Mouse (Mus musculus) natural killer cell, adult 2 months (primary cell): ENCODE results near the gene Fam189a1.

ENCODE experiments used
- DNase-seq, 2 experiments: peaks; one replicate each; pipeline ENCODE4 v3.0.0; 2022; ENCODE audit warnings: low spot score in 2 of 2

Fam189a1 gene

GRCm38 (mm10) chr7:64830214-64830995, 326.0 kb downstream of the Fam189a1 start:
- DNase-seq, result no peak

- DNase-seq, result no peak
These were observed 335.3 kb downstream of the Fam189a1 start for GRCm38 (mm10) chr7:64821081-64821480.

DNA sequence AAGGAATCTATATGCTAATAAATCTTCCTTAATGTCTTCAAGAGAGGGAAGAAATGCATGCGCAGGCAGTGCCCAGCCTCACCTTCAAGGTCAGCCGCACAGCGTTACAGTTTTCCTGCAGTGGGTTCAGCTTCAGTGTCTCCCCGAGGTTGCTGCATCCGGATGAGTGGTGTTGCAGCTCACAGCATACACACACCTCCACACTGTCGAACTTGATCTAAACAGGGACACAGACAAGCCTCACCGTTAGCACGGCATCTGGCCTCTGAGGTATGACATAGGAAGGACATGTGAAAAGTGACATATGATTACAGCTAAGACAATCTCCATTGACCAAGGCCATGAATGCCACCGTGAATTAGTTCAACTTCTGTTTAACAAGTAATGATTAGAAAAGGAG, 336.7 kb downstream of the Fam189a1 start:
- no peak for DNase-seq

- no peak for DNase-seq
These were observed 347.5 kb downstream of the Fam189a1 start for GRCm38 (mm10) chr7:64808876-64809275.

DNA sequence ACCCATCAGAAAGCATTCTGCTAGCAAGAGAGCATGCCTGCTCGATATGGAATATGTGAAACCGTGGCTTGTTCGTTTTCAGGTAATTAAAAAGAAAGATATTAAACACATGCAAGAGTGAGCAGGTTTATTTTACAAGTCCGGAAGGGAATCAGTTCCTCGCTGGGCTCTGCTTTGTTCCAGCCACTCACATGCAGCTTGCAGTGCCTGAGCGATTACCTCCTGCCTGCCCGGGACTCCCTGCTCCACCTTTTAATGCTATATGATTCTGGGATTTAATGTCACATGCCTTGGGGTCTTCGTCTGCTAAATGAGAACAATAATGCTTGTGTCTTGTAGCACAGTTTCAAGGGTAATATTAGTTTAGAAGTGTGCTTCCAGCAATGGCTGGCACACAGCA, 351.3 kb downstream of the Fam189a1 start:
- DNase-seq, result no peak

- DNase-seq, result no peak
These were observed 360.8 kb downstream of the Fam189a1 start for GRCm38 (mm10) chr7:64795554-64795953.

GRCm38 (mm10) chr7:64792031-64792430, 364.3 kb downstream of the Fam189a1 start:
- DNase-seq, result no peak

- no peak for DNase-seq
These were observed 365.2 kb downstream of the Fam189a1 start for GRCm38 (mm10) chr7:64791145-64791544.

DNA sequence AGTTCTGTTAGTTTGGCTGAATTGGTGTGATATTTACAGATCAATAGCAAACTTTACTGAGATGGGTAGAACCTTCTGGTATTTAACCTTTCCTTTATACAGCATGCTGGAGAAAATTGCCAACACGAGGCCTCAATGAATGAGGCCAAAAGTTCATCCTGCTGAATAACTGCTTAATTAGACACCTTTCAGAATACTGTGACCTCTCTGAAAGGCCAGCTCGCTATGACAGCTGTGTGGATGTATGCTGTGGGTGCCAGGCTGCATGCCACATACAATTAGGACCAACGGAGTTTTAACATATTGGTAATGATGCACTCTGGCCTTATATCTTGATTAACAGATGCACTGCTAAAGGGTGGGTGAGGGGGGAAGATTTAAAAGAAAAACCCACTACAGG, 371.3 kb downstream of the Fam189a1 start:
- no peak for DNase-seq

DNA sequence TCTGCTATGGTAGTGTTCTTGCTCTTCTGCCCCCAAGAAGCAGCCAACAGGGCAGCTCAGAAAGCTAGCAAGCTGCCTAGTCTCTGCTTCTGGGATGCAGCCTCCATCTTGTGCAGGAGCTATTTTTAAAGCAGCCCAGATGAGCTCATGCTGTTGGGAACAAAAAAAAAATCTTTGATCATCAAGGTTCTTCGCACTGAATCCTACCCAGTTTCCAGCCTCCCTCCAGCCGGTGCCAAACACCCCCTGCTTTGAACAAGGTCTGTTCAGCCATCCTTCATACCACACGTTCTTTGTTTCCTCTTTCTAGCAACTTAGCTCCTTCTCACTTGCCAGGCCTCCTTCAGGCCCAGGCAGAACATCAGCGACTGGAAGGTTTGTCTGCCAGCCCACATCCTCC, 376.9 kb downstream of the Fam189a1 start:
- DNase-seq, result no peak

GRCm38 (mm10) chr7:64776708-64777489, 379.5 kb downstream of the Fam189a1 start:
- DNase-seq, result no peak

- no peak for DNase-seq
These were observed 382.9 kb downstream of the Fam189a1 start for GRCm38 (mm10) chr7:64773465-64773864.

DNA sequence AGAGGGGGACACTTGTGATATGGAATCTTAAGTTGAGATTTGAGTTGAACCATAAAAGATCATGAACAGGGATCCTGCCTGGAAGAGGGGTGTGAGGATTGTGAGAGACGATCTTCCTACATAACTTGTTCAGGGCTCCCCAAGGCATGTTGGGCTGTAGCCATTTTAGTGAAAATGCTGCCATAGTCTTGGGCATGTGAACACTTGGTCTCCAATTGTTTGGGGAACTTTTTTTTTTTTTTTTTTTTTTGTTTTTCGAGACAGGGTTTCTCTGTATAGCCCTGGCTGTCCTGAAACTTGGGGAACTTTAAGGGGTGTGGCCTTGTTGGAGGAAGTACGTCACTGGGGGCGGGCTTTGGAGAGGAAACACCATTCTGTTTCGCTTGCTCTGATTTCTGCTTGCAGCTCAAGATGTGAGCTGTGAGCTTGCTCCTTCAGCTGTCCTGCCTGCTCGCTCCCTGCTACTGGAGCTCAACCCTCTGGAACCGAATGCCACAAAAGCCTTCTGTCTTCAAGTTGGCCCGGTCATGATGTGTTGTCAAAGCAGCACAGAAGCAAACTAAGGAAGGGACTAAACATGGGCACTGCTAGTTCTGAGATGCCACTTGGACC, 385.5 kb downstream of the Fam189a1 start:
- DNase-seq, result no peak

GRCm38 (mm10) chr7:64769768-64770167, 386.6 kb downstream of the Fam189a1 start:
- DNase-seq, result no peak

GRCm38 (mm10) chr7:64765595-64765994, 390.8 kb downstream of the Fam189a1 start:
- no peak for DNase-seq

DNA sequence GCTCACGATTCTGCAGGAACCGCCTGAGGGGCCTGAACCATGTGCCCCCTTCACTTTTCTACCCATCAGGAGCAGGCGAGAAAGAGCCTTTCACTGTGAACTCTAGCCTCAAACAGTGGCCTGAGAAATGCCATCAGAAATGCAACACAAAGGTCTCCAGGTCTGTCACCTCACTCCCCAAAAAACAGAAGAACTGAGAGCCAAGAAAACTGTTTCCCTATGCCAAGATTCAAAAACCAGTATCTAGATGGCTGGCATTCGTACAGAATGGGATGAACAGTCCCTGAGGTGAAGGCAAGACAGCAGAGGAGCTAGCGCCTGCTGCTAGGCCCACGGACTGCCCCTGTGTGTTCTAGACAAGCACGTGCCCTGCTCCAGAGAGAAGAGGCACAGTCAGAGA, 401.2 kb downstream of the Fam189a1 start:
- DNase-seq, result no peak

GRCm38 (mm10) chr7:64754161-64754560, 402.2 kb downstream of the Fam189a1 start:
- DNase-seq, result no peak

DNA sequence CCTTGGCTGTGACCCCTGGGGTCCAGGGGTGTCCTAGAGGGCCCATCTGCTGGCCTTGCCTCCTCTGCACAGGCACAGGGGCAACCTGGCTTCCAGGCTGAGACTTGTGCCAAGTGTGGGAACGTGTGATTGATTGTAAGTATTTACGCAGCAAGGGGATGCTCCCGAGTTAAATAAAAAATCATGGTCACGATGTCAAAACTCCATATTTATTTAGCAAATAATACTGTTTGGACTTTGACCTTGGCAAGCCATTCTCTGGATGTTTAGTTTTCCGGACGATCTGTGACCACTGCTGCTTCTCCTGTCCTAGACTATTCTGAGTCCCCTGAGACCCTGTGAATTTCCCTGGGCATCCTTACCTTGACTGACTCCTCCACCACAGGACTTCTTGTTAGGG, 402.7 kb downstream of the Fam189a1 start:
- no peak for DNase-seq

DNA sequence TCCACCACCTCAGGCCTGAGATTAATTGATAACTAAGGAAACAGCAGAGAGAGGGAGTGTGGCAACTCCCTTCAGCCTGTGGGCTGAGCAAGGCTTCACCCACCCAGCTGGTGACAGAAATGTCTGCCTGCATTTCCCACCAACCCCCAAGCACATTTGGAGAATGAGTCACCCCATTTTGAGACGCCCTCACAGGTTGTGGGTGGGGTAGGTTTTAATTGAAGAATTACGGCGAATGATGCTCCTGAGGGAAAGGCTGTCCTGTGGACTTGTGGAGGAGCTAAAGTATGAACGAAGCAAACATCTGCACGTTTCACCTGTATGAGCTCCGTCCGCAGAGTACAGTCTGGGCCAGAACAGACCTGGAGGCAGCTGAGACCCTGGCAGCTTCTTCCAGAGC, 404.2 kb downstream of the Fam189a1 start:
- DNase-seq, result no peak

DNA sequence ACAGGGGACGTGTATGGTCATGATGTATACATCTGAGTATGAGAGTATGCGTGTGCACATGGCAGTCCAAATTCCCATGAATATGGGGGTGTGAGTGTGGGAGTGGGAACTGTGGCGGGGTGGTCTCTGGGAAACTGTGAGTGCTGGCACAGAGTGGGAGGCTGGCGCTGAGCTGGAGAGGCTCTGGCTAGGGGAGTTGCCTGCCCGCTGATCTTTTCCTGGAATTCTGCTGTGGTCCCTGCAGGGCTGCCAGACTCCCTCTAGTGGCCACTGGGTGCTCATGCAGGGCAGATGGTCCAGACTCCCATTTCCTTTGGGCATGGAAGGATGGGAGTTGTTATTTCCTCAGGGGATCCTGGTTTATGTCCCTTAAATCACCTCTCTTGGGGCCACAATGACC, 404.9 kb downstream of the Fam189a1 start:
- no peak for DNase-seq

DNA sequence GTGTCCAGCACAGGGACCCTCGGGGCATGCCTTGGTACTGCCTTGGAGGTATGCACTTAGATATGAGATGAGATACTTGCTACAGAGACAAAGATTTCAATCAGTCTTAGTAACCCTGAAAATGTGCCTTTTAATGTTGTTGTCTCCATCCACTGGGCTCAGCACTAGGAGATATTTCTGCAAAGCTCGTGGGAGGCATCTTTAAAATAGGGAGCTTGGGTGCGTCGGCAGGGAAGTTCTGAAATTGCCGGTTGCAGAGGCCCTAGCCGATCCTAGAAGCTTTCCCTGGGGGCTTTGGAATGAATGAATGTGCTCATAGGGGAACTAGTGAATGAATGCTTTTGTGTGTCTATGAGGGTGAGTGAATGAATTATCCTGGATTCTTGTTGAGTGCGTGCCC, 412.8 kb downstream of the Fam189a1 start:
- DNase-seq, result no peak
